Mouse (Mus musculus) midbrain, embryonic 13.5 days (tissue): ENCODE measurements around the gene Il2. TPM values are rescaled to one million over a fixed set of nuclear protein-coding genes. Genes with fewer than 3 reads are reported as not detected.

ENCODE experiments used
- ATAC-seq: fragments of 200-750 bp; cut with Nextera tagmentation; 2 replicates; pipeline ENCODE4 v1.8.0; 2017; ENCODE audit warnings: mild to moderate bottlenecking, moderate TSS enrichment, moderate library complexity
- H3K27ac ChIP-seq: fragments of 300-500 bp; sonication (generic); 2 replicates; pipeline ENCODE4 v1.5.1; 2015; ENCODE audit warnings: inconsistent platforms, mild to moderate bottlenecking, moderate library complexity
- H3K27me3 ChIP-seq: fragments of 300-500 bp; sonication (generic); 2 replicates; pipeline ENCODE4 v1.6.1; 2015; ENCODE audit warnings: mild to moderate bottlenecking, inconsistent platforms
- H3K36me3 ChIP-seq: fragments of 300-500 bp; sonication (generic); 2 replicates; pipeline ENCODE4 v1.6.1; 2015; ENCODE audit warnings: mild to moderate bottlenecking, inconsistent platforms
- H3K4me1 ChIP-seq: fragments of 300-500 bp; sonication (generic); replicated peaks from 2 replicates; pipeline ENCODE4 v1.6.1; 2015; ENCODE audit warnings: inconsistent platforms
- H3K4me2 ChIP-seq: fragments of 300-500 bp; sonication (generic); replicated peaks from 2 replicates; pipeline ENCODE4 v1.6.1; 2015; ENCODE audit warnings: moderate library complexity, mild to moderate bottlenecking, inconsistent platforms
- H3K4me3 ChIP-seq: fragments of 300-500 bp; sonication (generic); replicated peaks from 2 replicates; pipeline ENCODE4 v1.5.1; 2015; ENCODE audit warnings: mild to moderate bottlenecking, inconsistent platforms
- H3K9ac ChIP-seq: fragments of 300-500 bp; sonication (generic); replicated peaks from 2 replicates; pipeline ENCODE4 v1.6.1; 2015; ENCODE audit warnings: mild to moderate bottlenecking, inconsistent platforms
- H3K9me3 ChIP-seq: fragments of 300-500 bp; sonication (generic); 2 replicates; pipeline ENCODE4 v1.6.1; 2016; ENCODE audit warnings: mild to moderate bottlenecking, inconsistent platforms
- WGBS: fragments of 180-500 bp; shearing (Covaris S2); methylation state at CpG from one replicate; pipeline ENCODE4 v1.1.7; 2015; 5-methylcytosine and 5-hydroxymethylcytosine counted together
- polyA plus RNA-seq: library from polyadenylated mRNA; unstranded; fragments of >200 nt; fragmentation: Nextera tagmentation; extraction: Ambion mirVana; gene quantifications from 2 replicates; pipeline ENCODE4 v1.2.1, GENCODE M21; 2015

The Il2 gene
- polyA plus RNA-seq, result 0.37 and 0.43 TPM in 2 replicates

GRCm38 (mm10) chr3:37125655-37126054, at the start of gene Il2:
Il2 (minus strand) TSS chr3:37125959.
- no peak within 1 kb of the TSS for H3K4me2 ChIP-seq
- ATAC-seq, result no peak
- WGBS, result 80% methylated on average over 4 of the region's 4 CpGs
- H3K36me3 ChIP-seq, result no peaks in the 10 kb centered on the region
- no peaks in the 10 kb centered on the region for H3K27me3 ChIP-seq
- H3K4me1 ChIP-seq, result no peaks in the 10 kb centered on the region
- H3K4me3 ChIP-seq, result no peak within 1 kb of the TSS
- no peak within 1 kb of the TSS for H3K9ac ChIP-seq
- no peaks in the 10 kb centered on the region for H3K9me3 ChIP-seq
- no peak within 1 kb of the TSS for H3K27ac ChIP-seq

- H3K9ac ChIP-seq, result no peak overlapping the region
- H3K4me3 ChIP-seq, result no peak overlapping the region
- no peaks in the 10 kb centered on the region for H3K36me3 ChIP-seq
- H3K27ac ChIP-seq, result no peak overlapping the region
- H3K4me2 ChIP-seq, result no peak overlapping the region
- no peaks in the 10 kb centered on the region for H3K9me3 ChIP-seq
- ATAC-seq, result no peak
- 79% methylated on average over 10 of the region's 10 CpGs for WGBS
- H3K27me3 ChIP-seq, result no peaks in the 10 kb centered on the region
- no peaks in the 10 kb centered on the region for H3K4me1 ChIP-seq
Measured at GRCm38 (mm10) chr3:37174711-37175572, 49.2 kb upstream of the Il2 start.

GRCm38 (mm10) chr3:37173285-37173684, 47.5 kb upstream of the Il2 start:
- 93% methylated on average over 8 of the region's 8 CpGs for WGBS
- no peak for ATAC-seq

GRCm38 (mm10) chr3:37169283-37169682, 43.5 kb upstream of the Il2 start:
- no peaks in the 10 kb centered on the region for H3K9me3 ChIP-seq
- H3K9ac ChIP-seq, result no peak overlapping the region
- no peaks in the 10 kb centered on the region for H3K27me3 ChIP-seq
- WGBS, result 91% methylated on average over 2 of the region's 2 CpGs
- H3K4me3 ChIP-seq, result no peak overlapping the region
- H3K4me2 ChIP-seq, result no peak overlapping the region
- no peak for ATAC-seq
- H3K36me3 ChIP-seq, result no peaks in the 10 kb centered on the region
- no peaks in the 10 kb centered on the region for H3K4me1 ChIP-seq
- no peak overlapping the region for H3K27ac ChIP-seq

More at GRCm38 (mm10) chr3:37173285-37173684, 47.5 kb upstream of the Il2 start:
- H3K4me2 ChIP-seq, result no peak overlapping the region
- no peak overlapping the region for H3K9ac ChIP-seq
- no peaks in the 10 kb centered on the region for H3K36me3 ChIP-seq
- H3K4me3 ChIP-seq, result no peak overlapping the region
- H3K27me3 ChIP-seq, result no peaks in the 10 kb centered on the region
- H3K27ac ChIP-seq, result no peak overlapping the region
- no peaks in the 10 kb centered on the region for H3K9me3 ChIP-seq
- H3K4me1 ChIP-seq, result no peaks in the 10 kb centered on the region

GRCm38 (mm10) chr3:37161096-37161495, 35.3 kb upstream of the Il2 start:
- no peak overlapping the region for H3K9ac ChIP-seq
- no peaks in the 10 kb centered on the region for H3K27me3 ChIP-seq
- 76% methylated on average over 4 of the region's 4 CpGs for WGBS

GRCm38 (mm10) chr3:37158246-37158645, 32.5 kb upstream of the Il2 start:
- Histone ChIP-seq H3K4me3 (no peak overlapping the region), H3K4me1 (no peaks in the 10 kb centered on the region; the same call in 1 of the 2 replicates), H3K27ac (no peak overlapping the region), H3K9me3 (no peaks in the 10 kb centered on the region), H3K9ac (no peak overlapping the region), H3K4me2 (no peak overlapping the region), H3K36me3 (no peaks in the 10 kb centered on the region), H3K27me3 (no peaks in the 10 kb centered on the region)
- ATAC-seq, result no peak
- whole genome bisulfite sequencing, result 88% methylated on average over 3 of the region's 3 CpGs

More at GRCm38 (mm10) chr3:37161096-37161495, 35.3 kb upstream of the Il2 start:
- no peak overlapping the region for H3K27ac ChIP-seq
- no peaks in the 10 kb centered on the region for H3K36me3 ChIP-seq
- no peak overlapping the region for H3K4me3 ChIP-seq
- no peaks in the 10 kb centered on the region for H3K9me3 ChIP-seq
- no peaks in the 10 kb centered on the region; the same call in 1 of the 2 replicates for H3K4me1 ChIP-seq
- ATAC-seq, result no peak
- H3K4me2 ChIP-seq, result no peak overlapping the region

GRCm38 (mm10) chr3:37157082-37157481, 31.3 kb upstream of the Il2 start:
- no peak overlapping the region for H3K4me2 ChIP-seq
- H3K9me3 ChIP-seq, result no peaks in the 10 kb centered on the region
- no peak overlapping the region for H3K27ac ChIP-seq
- H3K36me3 ChIP-seq, result no peaks in the 10 kb centered on the region
- H3K9ac ChIP-seq, result no peak overlapping the region
- ATAC-seq, result no peak
- 78% methylated on average over 8 of the region's 8 CpGs for WGBS
- H3K4me3 ChIP-seq, result no peak overlapping the region
- H3K27me3 ChIP-seq, result no peaks in the 10 kb centered on the region
- no peaks in the 10 kb centered on the region; the same call in 1 of the 2 replicates for H3K4me1 ChIP-seq

- H3K9ac ChIP-seq, result no peak overlapping the region
- no peaks in the 10 kb centered on the region for H3K9me3 ChIP-seq
- H3K4me1 ChIP-seq, result no peaks in the 10 kb centered on the region
- no peak for ATAC-seq
- H3K27ac ChIP-seq, result no peak overlapping the region
- H3K4me2 ChIP-seq, result no peak overlapping the region
- H3K27me3 ChIP-seq, result no peaks in the 10 kb centered on the region
- 89% methylated on average over 7 of the region's 7 CpGs for WGBS
- no peak overlapping the region for H3K4me3 ChIP-seq
- H3K36me3 ChIP-seq, result no peaks in the 10 kb centered on the region
Measured at GRCm38 (mm10) chr3:37154396-37154795, 28.6 kb upstream of the Il2 start.

- Histone ChIP-seq H3K9me3 (no peaks in the 10 kb centered on the region), H3K9ac (no peak overlapping the region), H3K27ac (no peak overlapping the region), H3K4me2 (no peak overlapping the region), H3K27me3 (no peaks in the 10 kb centered on the region), H3K36me3 (no peaks in the 10 kb centered on the region), H3K4me3 (no peak overlapping the region), H3K4me1 (no peaks in the 10 kb centered on the region)
- ATAC-seq, result no peak
- 94% methylated on average over 7 of the region's 7 CpGs for WGBS
Measured at GRCm38 (mm10) chr3:37153004-37153403, 27.2 kb upstream of the Il2 start.

- no peak overlapping the region for H3K9ac ChIP-seq
- ATAC-seq, result no peak
- 93% methylated on average over 10 of the region's 10 CpGs for WGBS
- H3K27me3 ChIP-seq, result no peaks in the 10 kb centered on the region
- H3K4me2 ChIP-seq, result no peak overlapping the region
- no peak overlapping the region for H3K4me3 ChIP-seq
- no peak overlapping the region for H3K27ac ChIP-seq
- H3K4me1 ChIP-seq, result no peaks in the 10 kb centered on the region
- H3K9me3 ChIP-seq, result no peaks in the 10 kb centered on the region
- H3K36me3 ChIP-seq, result no peaks in the 10 kb centered on the region
Measured at GRCm38 (mm10) chr3:37152274-37152673, 26.5 kb upstream of the Il2 start.

- Histone ChIP-seq H3K4me3 (no peak overlapping the region), H3K4me2 (no peak overlapping the region), H3K9me3 (no peaks in the 10 kb centered on the region), H3K27ac (no peak overlapping the region), H3K4me1 (no peaks in the 10 kb centered on the region), H3K9ac (no peak overlapping the region), H3K36me3 (no peaks in the 10 kb centered on the region), H3K27me3 (no peaks in the 10 kb centered on the region)
- WGBS, result 83% methylated on average over 7 of the region's 7 CpGs
- no peak for ATAC-seq
Measured at GRCm38 (mm10) chr3:37146810-37147209, 21.1 kb upstream of the Il2 start.

GRCm38 (mm10) chr3:37146406-37146805, 20.6 kb upstream of the Il2 start:
- Histone ChIP-seq H3K9ac (no peak overlapping the region), H3K36me3 (no peaks in the 10 kb centered on the region), H3K4me1 (no peaks in the 10 kb centered on the region), H3K4me3 (no peak overlapping the region), H3K27ac (no peak overlapping the region), H3K4me2 (no peak overlapping the region), H3K9me3 (no peaks in the 10 kb centered on the region), H3K27me3 (no peaks in the 10 kb centered on the region)
- no peak for ATAC-seq
- WGBS, result 62% methylated on average over 8 of the region's 8 CpGs
